Mouse (Mus musculus) kidney, embryonic 16.5 days (tissue): ENCODE results near the gene Sf3a2. TPM values are rescaled to one million over a fixed set of nuclear protein-coding genes. Genes with fewer than 3 reads are reported as not detected.
"Not testable (repeated sequence)": the region's sequence is repeated elsewhere in the genome, so short reads cannot be mapped to it uniquely, and the experiment has no call there.

Source experiments
- ATAC-seq: fragments of 200-750 bp; cut with Nextera tagmentation; 2 replicates; pipeline ENCODE4 v1.8.0; 2017; ENCODE audit warnings: moderate TSS enrichment; ENCODE audit not compliant: low FRiP score, low TSS enrichment
- H3K27ac ChIP-seq: fragments of 300-500 bp; sonication (generic); 2 replicates; pipeline ENCODE4 v1.5.1; 2014; ENCODE audit warnings: low read length
- H3K27me3 ChIP-seq: fragments of 300-500 bp; sonication (generic); 2 replicates; pipeline ENCODE4 v1.6.1; 2014; ENCODE audit warnings: low read length, control low read depth, mixed read lengths; ENCODE audit not compliant: insufficient read depth
- H3K36me3 ChIP-seq: fragments of 300-500 bp; sonication (generic); 2 replicates; pipeline ENCODE4 v1.6.1; 2014; ENCODE audit warnings: low read length, control low read depth, mixed read lengths; ENCODE audit not compliant: insufficient read depth
- H3K4me1 ChIP-seq: fragments of 300-500 bp; sonication (generic); 2 replicates; pipeline ENCODE4 v1.6.1; 2014; ENCODE audit warnings: low read length, control low read depth, mixed read lengths; ENCODE audit not compliant: insufficient read depth
- H3K4me2 ChIP-seq: fragments of 300-500 bp; sonication (generic); replicated peaks from 2 replicates; pipeline ENCODE4 v1.6.1; 2014; ENCODE audit warnings: low read depth, low read length
- H3K4me3 ChIP-seq: fragments of 300-500 bp; sonication (generic); 2 replicates; pipeline ENCODE4 v1.5.1; 2014; ENCODE audit warnings: mild to moderate bottlenecking, low read length
- H3K9ac ChIP-seq: fragments of 300-500 bp; sonication (generic); replicated peaks from 2 replicates; pipeline ENCODE4 v1.6.1; 2014; ENCODE audit warnings: low read length
- H3K9me3 ChIP-seq: fragments of 300-500 bp; sonication (generic); 2 replicates; pipeline ENCODE4 v1.6.1; 2016; ENCODE audit warnings: low read length, control low read depth
- WGBS: fragments of 180-500 bp; shearing (Covaris S2); extraction: QIAGEN DNeasy Blood & Tissue Kit; methylation state at CpG from one replicate; pipeline ENCODE4 v1.1.7; 2014; 5-methylcytosine and 5-hydroxymethylcytosine counted together
- polyA plus RNA-seq: library from polyadenylated mRNA; unstranded; fragments of >200 nt; fragmentation: Nextera tagmentation; extraction: Ambion mirVana; gene quantifications from 2 replicates; pipeline ENCODE4 v1.2.1, GENCODE M21; 2015

Gene Sf3a2
- polyA plus RNA-seq, 1 experiment from 2014 or later, result 71.2 TPM

DNA sequence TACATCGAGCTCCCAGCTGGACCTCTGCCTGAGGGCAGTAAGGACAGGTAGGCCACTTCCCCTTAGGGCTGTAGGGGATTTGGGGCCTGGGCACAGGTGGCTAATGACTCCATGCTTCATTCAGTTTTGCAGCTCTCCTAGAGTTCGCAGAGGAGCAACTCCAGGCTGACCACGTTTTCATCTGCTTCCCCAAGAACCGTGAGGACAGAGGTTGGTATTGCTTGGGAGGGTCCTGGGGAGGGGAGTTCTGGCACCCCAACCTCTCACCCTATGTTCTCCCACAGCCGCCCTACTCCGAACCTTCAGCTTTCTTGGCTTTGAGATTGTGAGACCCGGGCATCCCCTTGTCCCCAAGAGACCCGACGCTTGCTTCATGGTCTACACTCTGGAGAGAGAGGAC is 30.6 kb downstream of the Sf3a2 start:
- Histone ChIP-seq H3K36me3 (peaks cover 13% of the 10 kb centered on the region), H3K4me3 (peak overlapping the region; percentile 64; the same call in 1 of the 2 replicates), H3K4me1 (peaks cover 38% of the 10 kb centered on the region), H3K4me2 (peak overlapping the region; percentile 94)
- H3K9ac ChIP-seq, H3K9me3 ChIP-seq, H3K27me3 ChIP-seq, H3K27ac ChIP-seq, ATAC-seq: not testable (repeated sequence)
- WGBS, result 72% methylated on average over 8 of the region's 9 CpGs

DNA sequence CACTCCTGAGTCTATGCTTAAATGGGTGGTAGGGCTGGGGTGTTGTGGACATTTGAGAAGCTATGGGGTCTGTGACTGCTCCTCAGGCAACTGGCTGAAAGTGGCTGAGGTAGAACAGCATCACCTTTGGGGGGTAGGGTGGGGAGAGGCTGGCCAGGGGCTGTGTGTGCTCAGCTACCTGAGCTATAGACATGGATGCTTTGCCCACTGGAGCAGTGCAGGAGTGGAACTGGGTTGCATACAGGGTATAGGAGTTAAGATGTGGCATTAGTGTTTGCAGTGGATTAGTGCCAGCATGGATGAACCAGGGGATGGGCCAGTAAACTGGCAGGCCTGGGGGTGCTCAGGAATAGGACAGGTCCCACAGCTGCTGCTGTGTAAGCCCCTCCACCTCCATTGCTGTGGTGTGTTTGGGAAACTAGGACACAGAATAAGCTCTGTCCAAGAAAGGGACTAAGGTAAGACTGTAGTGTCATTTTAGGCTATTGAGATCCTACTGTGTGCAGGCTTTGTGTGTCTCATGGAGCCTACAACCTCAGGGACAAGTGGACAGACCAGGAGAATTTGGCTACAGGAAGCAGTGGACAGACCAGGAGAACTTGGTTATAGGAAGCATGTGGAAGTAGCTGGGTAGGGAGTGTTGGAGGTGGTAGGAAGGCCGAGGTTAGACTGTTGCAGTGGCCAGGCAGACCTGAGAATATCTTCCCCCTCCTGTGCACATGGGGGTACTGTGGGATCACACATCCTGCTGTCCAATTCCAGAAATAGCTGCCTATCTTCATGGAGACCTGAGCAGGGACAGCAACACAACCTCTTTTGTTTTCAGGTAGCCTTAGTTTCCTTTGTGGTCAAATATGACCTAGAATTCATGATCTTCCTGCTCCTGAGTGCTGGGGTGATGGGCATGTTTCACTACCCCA is 31.6 kb downstream of the Sf3a2 start:
- WGBS, result 61% methylated on average over 1 of the region's 1 CpGs
- no peak overlapping the region for H3K9ac ChIP-seq
- ATAC-seq, result no peak
- no peak overlapping the region for H3K27ac ChIP-seq
- H3K4me1 ChIP-seq, result peaks cover 32% of the 10 kb centered on the region
- H3K9me3 ChIP-seq, result peaks cover 5% of the 10 kb centered on the region; the same call in 1 of the 2 replicates
- no peak overlapping the region for H3K4me2 ChIP-seq
- H3K27me3 ChIP-seq, result peaks cover 14% of the 10 kb centered on the region
- no peak overlapping the region for H3K4me3 ChIP-seq
- peaks cover 13% of the 10 kb centered on the region for H3K36me3 ChIP-seq

DNA sequence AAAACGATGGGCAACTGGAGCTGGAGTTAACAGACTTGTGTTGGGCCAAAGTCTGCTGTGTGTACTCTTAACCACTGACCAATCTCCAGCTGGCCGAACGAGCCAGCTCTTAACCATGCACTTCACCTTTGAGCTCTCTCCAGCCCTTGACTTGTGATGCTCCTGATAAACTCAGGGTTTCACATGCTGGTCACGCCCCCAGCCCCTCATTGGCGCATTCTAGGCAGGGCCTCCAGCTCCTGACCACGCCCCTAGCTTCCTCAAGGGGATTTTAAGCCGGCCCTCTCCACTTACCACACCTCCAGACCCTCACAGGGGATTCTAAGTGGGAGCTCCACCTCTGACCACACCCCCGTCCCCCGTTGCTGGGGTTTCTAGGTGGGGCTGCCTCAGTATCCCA is 33.1 kb downstream of the Sf3a2 start:
- ATAC-seq, result peak; percentile 14; the same call in 1 of the 2 replicates
- Histone ChIP-seq H3K4me3 (no peak overlapping the region), H3K27ac (peak overlapping the region; percentile 15; the same call in 1 of the 2 replicates), H3K9ac (no peak overlapping the region), H3K27me3 (peaks cover 29% of the 10 kb centered on the region), H3K9me3 (peaks cover 16% of the 10 kb centered on the region; the same call in 1 of the 2 replicates), H3K4me1 (peaks cover 29% of the 10 kb centered on the region), H3K4me2 (no peak overlapping the region), H3K36me3 (peaks cover 13% of the 10 kb centered on the region)
- 3% methylated on average over 9 of the region's 9 CpGs for WGBS

DNA sequence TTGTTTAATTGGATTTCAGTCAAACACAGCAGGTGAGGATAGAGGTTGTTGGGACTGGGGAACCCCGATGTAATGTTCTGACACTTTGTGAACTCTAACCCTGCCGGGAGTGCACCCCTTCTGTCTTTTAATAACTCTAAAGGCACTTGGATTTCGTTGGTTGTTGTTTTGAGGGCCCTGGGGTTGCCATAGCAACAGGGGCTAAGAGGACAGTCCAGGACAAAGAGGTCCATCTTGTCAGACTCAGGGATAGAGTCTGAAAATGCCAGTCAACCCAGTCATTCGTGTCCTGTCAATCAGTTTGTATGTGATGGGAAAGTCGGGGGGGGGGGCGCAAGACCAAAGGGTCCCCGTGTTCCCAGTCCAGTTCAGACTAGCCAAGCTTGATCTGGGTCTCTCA is 34.8 kb downstream of the Sf3a2 start:
- Histone ChIP-seq H3K4me2 (no peak overlapping the region), H3K4me3 (no peak overlapping the region), H3K9ac (no peak overlapping the region), H3K27ac (no peak overlapping the region), H3K36me3 (peaks cover 13% of the 10 kb centered on the region), H3K4me1 (peaks cover 26% of the 10 kb centered on the region), H3K27me3 (peaks cover 32% of the 10 kb centered on the region), H3K9me3 (peaks cover 16% of the 10 kb centered on the region; the same call in 1 of the 2 replicates)
- no peak for ATAC-seq
- WGBS, result 68% methylated on average over 7 of the region's 7 CpGs

DNA sequence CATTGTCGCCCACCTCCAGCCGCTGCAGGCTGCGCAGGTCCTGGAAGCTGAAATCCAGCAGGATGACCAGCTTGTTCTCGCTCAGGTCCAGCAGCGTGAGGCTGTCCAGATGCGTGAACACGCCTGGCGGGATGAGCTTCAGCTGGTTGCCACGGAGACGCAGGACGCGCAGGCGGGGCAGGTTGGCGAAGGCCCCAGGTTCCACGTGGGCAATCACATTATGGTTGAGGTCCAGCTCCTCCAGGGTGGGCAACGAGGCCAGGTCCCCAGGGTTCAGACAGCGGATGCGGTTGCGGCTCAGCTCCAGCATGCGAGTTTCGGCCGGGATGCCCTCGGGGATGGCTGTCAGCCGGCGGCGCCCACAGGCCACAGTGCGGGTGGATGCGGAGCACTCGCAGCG is 37.6 kb downstream of the Sf3a2 start:
- no peak for ATAC-seq
- Histone ChIP-seq H3K36me3 (no peaks in the 10 kb centered on the region), H3K4me1 (peaks cover 5% of the 10 kb centered on the region), H3K9me3 (peaks cover 16% of the 10 kb centered on the region; the same call in 1 of the 2 replicates), H3K9ac (no peak overlapping the region), H3K4me3 (no peak overlapping the region), H3K27ac (no peak overlapping the region), H3K27me3 (peaks cover 32% of the 10 kb centered on the region), H3K4me2 (no peak overlapping the region)
- 58% methylated on average over 30 of the region's 30 CpGs for WGBS

DNA sequence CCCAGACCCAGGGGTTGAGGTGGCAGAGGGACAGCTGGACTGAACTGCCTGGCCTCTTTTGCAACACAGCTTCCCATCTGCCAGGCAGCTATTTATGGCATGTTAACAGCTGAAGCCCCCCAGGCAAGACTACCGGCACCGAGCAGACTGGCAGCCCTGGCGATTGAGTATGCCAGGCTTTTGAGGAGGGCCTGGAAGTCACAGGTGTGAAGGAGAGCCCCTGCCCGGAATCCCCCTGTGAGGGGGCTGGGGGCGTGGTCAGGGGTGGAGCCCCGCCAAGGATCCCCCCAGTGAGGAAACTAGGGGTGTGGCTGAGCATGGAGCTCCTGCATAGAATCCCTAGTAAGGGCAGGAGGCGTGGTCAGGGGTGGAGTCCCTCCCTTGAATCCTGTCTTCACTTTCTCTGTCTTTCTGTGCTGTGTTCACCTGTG is 39.0 kb downstream of the Sf3a2 start:
- Histone ChIP-seq H3K4me1 (no peaks in the 10 kb centered on the region), H3K9ac (no peak overlapping the region), H3K27me3 (peaks cover 34% of the 10 kb centered on the region), H3K4me3 (no peak overlapping the region), H3K4me2 (no peak overlapping the region), H3K9me3 (peaks cover 16% of the 10 kb centered on the region; the same call in 1 of the 2 replicates), H3K36me3 (no peaks in the 10 kb centered on the region), H3K27ac (no peak overlapping the region)
- WGBS, result 46% methylated on average over 7 of the region's 7 CpGs
- ATAC-seq, result no peak

DNA sequence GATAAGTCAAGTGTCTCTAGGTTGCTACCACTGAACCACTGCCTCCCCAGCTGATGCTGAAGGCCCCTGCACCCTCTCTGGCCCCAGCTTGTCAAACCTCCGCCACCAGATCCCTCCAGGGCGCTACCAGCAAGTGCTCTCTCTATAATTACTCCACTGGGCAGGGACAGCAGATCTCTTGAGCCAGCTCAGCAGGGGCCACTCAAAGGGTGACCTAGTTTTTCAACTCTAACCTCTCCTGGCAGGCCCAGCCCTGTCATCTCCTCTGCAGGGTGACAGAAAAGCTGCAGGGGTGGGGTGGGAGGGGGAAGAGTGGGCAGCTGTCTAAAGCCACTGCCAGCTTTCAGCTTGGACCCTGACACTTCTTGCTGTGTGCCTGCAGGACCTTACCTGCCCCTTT is 39.8 kb downstream of the Sf3a2 start:
- H3K9me3 ChIP-seq, result peaks cover 16% of the 10 kb centered on the region; the same call in 1 of the 2 replicates
- 21% methylated on average over 2 of the region's 2 CpGs for WGBS
- H3K4me3 ChIP-seq, result no peak overlapping the region
- no peak for ATAC-seq
- H3K36me3 ChIP-seq, result no peaks in the 10 kb centered on the region
- H3K9ac ChIP-seq, result no peak overlapping the region
- H3K4me1 ChIP-seq, result no peaks in the 10 kb centered on the region
- H3K27me3 ChIP-seq, result peaks cover 41% of the 10 kb centered on the region
- no peak overlapping the region for H3K27ac ChIP-seq
- H3K4me2 ChIP-seq, result no peak overlapping the region

DNA sequence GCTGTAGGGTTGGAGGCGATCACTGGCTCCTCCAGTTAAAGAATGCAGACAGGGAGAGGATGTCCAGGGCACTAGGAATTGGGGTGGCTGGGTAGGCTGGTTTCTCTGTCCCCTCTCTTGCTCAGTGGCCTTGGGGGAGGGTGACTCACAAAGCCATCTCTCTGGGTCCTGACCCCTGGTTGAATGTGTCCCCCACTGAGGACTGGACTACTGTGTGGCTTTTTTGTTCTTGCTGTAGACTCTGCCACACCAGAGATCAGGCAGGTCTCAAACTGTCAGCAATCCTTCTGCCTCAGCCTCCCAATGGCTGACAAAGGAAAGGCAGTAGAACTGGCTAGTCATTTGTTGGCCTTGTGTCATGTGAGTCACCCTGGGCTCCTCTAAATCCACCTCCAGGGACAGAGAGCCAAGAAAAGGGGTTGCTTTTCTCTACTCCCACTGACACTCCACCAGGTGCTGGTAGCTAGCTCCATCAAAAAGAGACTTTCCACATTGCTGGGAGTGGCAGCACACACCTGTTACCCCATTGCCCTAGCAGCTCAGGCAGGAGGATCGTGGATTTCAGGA is 40.4 kb downstream of the Sf3a2 start:
- no peak for ATAC-seq
- H3K9ac ChIP-seq, result no peak overlapping the region
- H3K27me3 ChIP-seq, result peaks cover 44% of the 10 kb centered on the region
- H3K36me3 ChIP-seq, result no peaks in the 10 kb centered on the region
- peaks cover 16% of the 10 kb centered on the region; the same call in 1 of the 2 replicates for H3K9me3 ChIP-seq
- no peak overlapping the region for H3K27ac ChIP-seq
- H3K4me2 ChIP-seq, result no peak overlapping the region
- 71% methylated on average over 2 of the region's 2 CpGs for WGBS
- H3K4me1 ChIP-seq, result peaks cover 2% of the 10 kb centered on the region; the same call in 1 of the 2 replicates
- no peak overlapping the region for H3K4me3 ChIP-seq

DNA sequence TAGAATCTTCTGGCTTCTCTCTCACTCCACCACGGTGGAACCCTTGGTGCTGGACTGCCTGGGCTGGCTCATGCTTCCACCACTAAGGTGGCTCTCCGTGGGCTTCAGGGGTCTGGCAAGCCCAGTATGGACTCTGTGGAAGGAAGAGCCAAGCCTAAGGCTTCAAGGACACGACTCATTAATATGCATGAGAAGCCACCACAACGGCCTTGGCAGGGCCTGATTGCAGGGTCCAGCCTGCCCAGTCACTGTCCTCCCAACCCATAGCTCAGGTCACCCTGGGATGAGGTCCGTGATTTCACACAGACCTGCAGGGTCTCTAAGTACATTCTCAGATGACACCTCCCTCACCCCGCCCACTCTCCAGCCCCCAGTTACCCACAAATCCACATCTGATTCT is 41.9 kb downstream of the Sf3a2 start:
- Histone ChIP-seq H3K27ac (no peak overlapping the region), H3K9me3 (0 out of 2 replicates have a peak, but pooled peaks cover 9% of the 10 kb centered on the region), H3K9ac (no peak overlapping the region), H3K4me1 (peaks cover 11% of the 10 kb centered on the region; the same call in 1 of the 2 replicates), H3K27me3 (peaks cover 46% of the 10 kb centered on the region), H3K4me2 (no peak overlapping the region), H3K4me3 (no peak overlapping the region), H3K36me3 (no peaks in the 10 kb centered on the region)
- 56% methylated on average over 6 of the region's 6 CpGs for WGBS
- ATAC-seq, result no peak
